ENCODE assay signal across 8 mouse cellular contexts in genomic region chr17:68002608-68003595, GRCm38 (mm10). TPM values are rescaled to one million over a fixed set of nuclear protein-coding genes. Genes with fewer than 3 reads are reported as not detected.
A peak's percentile ranks its signal among the peaks of the same experiment; 100 is the strongest.
DNase-seq lines count a peak whose midpoint lies in the region; ATAC-seq lines count a peak whose summit lies in the region.

No protein-coding gene starts in this region.

- H3K9ac ChIP-seq in heart, embryonic 12.5 days, result no peak overlapping the region
- H3K9ac ChIP-seq in embryonic facial prominence, embryonic 13.5 days, result peak overlapping the region; percentile 81
- peak overlapping the region; percentile 75; the same call in 1 of the 2 replicates for H3K9ac ChIP-seq in intestine, embryonic 16.5 days (ENCODE audit: low read depth, low read length)
- H3K9ac ChIP-seq in midbrain, embryonic 16.5 days (ENCODE audit: low read depth, low read length), result no peak overlapping the region

- no peaks in the 10 kb centered on the region for H3K36me3 ChIP-seq in heart, embryonic 12.5 days
- H3K36me3 ChIP-seq in embryonic facial prominence, embryonic 13.5 days, result no peaks in the 10 kb centered on the region
- H3K36me3 ChIP-seq in intestine, embryonic 16.5 days (ENCODE audit: control insufficient read depth, insufficient read depth, low read length), result no peaks in the 10 kb centered on the region
- H3K36me3 ChIP-seq in midbrain, embryonic 16.5 days (ENCODE audit: control insufficient read depth, insufficient read depth, low read length), result no peaks in the 10 kb centered on the region

- DNase-seq in heart, adult 8-10 months (ENCODE audit: low spot score), result no peak
- no peak for DNase-seq in right cerebral cortex, postnatal 14 days
- DNase-seq in frontal cortex, postnatal 36 days (ENCODE audit: low spot score in 2 of 2), result no peak
- no peak for DNase-seq in cerebellum, postnatal 25 days

- H3K4me2 ChIP-seq in heart, embryonic 12.5 days, result peak overlapping the region; percentile 81
- peak overlapping the region; percentile 66 for H3K4me2 ChIP-seq in embryonic facial prominence, embryonic 13.5 days
- H3K4me2 ChIP-seq in intestine, embryonic 16.5 days (ENCODE audit: low read depth, low read length), result peak overlapping the region; percentile 50
- H3K4me2 ChIP-seq in midbrain, embryonic 16.5 days (ENCODE audit: low read length), result peak overlapping the region; percentile 80

- peak overlapping the region; percentile 4; the same call in 1 of the 2 replicates for H3K27ac ChIP-seq in heart, embryonic 12.5 days (ENCODE audit: poor library complexity, severe bottlenecking)
- H3K27ac ChIP-seq in embryonic facial prominence, embryonic 13.5 days, result peak overlapping the region; percentile 98
- H3K27ac ChIP-seq in intestine, embryonic 16.5 days (ENCODE audit: low read length), result no peak overlapping the region; the same call in 1 of the 2 replicates
- no peak overlapping the region for H3K27ac ChIP-seq in midbrain, embryonic 16.5 days (ENCODE audit: low read length)

- no peaks in the 10 kb centered on the region for H3K27me3 ChIP-seq in heart, embryonic 12.5 days (replicated peaks)
- no peaks in the 10 kb centered on the region for H3K27me3 ChIP-seq in embryonic facial prominence, embryonic 13.5 days
- H3K27me3 ChIP-seq in intestine, embryonic 16.5 days (replicated peaks; ENCODE audit: control insufficient read depth, insufficient read depth, low read length), result no peaks in the 10 kb centered on the region
- no peaks in the 10 kb centered on the region for H3K27me3 ChIP-seq in midbrain, embryonic 16.5 days (ENCODE audit: control insufficient read depth, insufficient read depth, low read depth, low read length)

- no peak for ATAC-seq in heart, embryonic 12.5 days (ENCODE audit: insufficient number of reproducible peaks, low FRiP score)
- ATAC-seq in embryonic facial prominence, embryonic 13.5 days (ENCODE audit: insufficient number of reproducible peaks, insufficient read depth, low FRiP score, low TSS enrichment, low read depth), result no peak
- no peak for ATAC-seq in intestine, embryonic 16.5 days
- ATAC-seq in midbrain, embryonic 16.5 days, result no peak

- peaks cover 29% of the 10 kb centered on the region for H3K4me1 ChIP-seq in heart, embryonic 12.5 days (replicated peaks)
- H3K4me1 ChIP-seq in embryonic facial prominence, embryonic 13.5 days, result peaks cover 49% of the 10 kb centered on the region
- H3K4me1 ChIP-seq in intestine, embryonic 16.5 days (ENCODE audit: control insufficient read depth, insufficient read depth, low read length), result peaks cover 3% of the 10 kb centered on the region; the same call in 1 of the 2 replicates
- peaks cover 10% of the 10 kb centered on the region for H3K4me1 ChIP-seq in midbrain, embryonic 16.5 days (ENCODE audit: control insufficient read depth, insufficient read depth, low read length)

- peak overlapping the region; percentile 86 for H3K4me3 ChIP-seq in heart, embryonic 12.5 days
- peak overlapping the region; percentile 70 for H3K4me3 ChIP-seq in embryonic facial prominence, embryonic 13.5 days
- peak overlapping the region; percentile 72 for H3K4me3 ChIP-seq in intestine, embryonic 16.5 days (ENCODE audit: low read length)
- peak overlapping the region; percentile 65 for H3K4me3 ChIP-seq in midbrain, embryonic 16.5 days (ENCODE audit: low read depth, low read length)

- 34% methylated on average over 17 of the region's 17 CpGs for WGBS in heart, embryonic 12.5 days
- 14% methylated on average over 17 of the region's 17 CpGs for WGBS in embryonic facial prominence, embryonic 13.5 days
- WGBS in intestine, embryonic 16.5 days, result 16% methylated on average over 17 of the region's 17 CpGs
- 42% methylated on average over 17 of the region's 17 CpGs for WGBS in midbrain, embryonic 16.5 days

- H3K9me3 ChIP-seq in heart, embryonic 12.5 days (replicated peaks), result peaks cover 3% of the 10 kb centered on the region; the same call in 1 of the 2 replicates
- H3K9me3 ChIP-seq in embryonic facial prominence, embryonic 13.5 days, result no peaks in the 10 kb centered on the region
- no peaks in the 10 kb centered on the region for H3K9me3 ChIP-seq in intestine, embryonic 16.5 days (ENCODE audit: control insufficient read depth, low read length)
- no peaks in the 10 kb centered on the region for H3K9me3 ChIP-seq in midbrain, embryonic 16.5 days (replicated peaks; ENCODE audit: control insufficient read depth, low read length, poor library complexity, severe bottlenecking)

RNA-seq across cellular contexts. Expression of gene Arhgap28, which starts 1.0 kb away (rescaled TPM):
- 25.2 and 25.4 TPM in 2 replicates for polyA plus RNA-seq in heart, embryonic 12.5 days (2016; fragmentation: Nextera tagmentation; extraction: Ambion mirVana)
- 1 to 10 TPM; 1.3 to 2.4 (median 2.0) TPM for total RNA-seq in heart, adult 8-10 months (2022)
- 56.6 and 68.0 TPM in 2 replicates for polyA plus RNA-seq in embryonic facial prominence, embryonic 13.5 days (2015; fragmentation: Nextera tagmentation; extraction: Ambion mirVana)
- 12.7 and 13.1 TPM in 2 replicates for polyA plus RNA-seq in intestine, embryonic 16.5 days (2015; fragmentation: Nextera tagmentation; extraction: Ambion mirVana)
- polyA plus RNA-seq in midbrain, embryonic 16.5 days (2015; fragmentation: Nextera tagmentation; extraction: Ambion mirVana), result 5.0 and 5.5 TPM in 2 replicates

Comparison
In these comparisons a context has a peak if more than half of its experiments do, and no peak if none do; other contexts are left out.
1. H3K27ac ChIP-seq: peak in heart, embryonic 12.5 days (single experiment) and embryonic facial prominence, embryonic 13.5 days (single experiment); none in intestine, embryonic 16.5 days (single experiment) and midbrain, embryonic 16.5 days (single experiment).
2. H3K9ac ChIP-seq: peak in embryonic facial prominence, embryonic 13.5 days (single experiment) and intestine, embryonic 16.5 days (single experiment); none in heart, embryonic 12.5 days (single experiment) and midbrain, embryonic 16.5 days (single experiment).
3. Peak in every context shown above with its lines, with median percentiles within 50 percentile points of each other: H3K4me2 ChIP-seq and H3K4me3 ChIP-seq.